Mouse (Mus musculus) liver, adult 2 months (tissue): ENCODE measurements around the gene Opa3.

Experiments used
- CTCF ChIP-seq: fragments of 200-500 bp; IDR thresholded peaks from 2 replicates; pipeline ENCODE4 v1.5.1; 2011; ENCODE audit warnings: low read depth, low read length, control low read depth
- POLR2A ChIP-seq: fragments of 200-500 bp; IDR thresholded peaks from 2 replicates; pipeline ENCODE4 v1.6.1; 2011; ENCODE audit warnings: low read length, control low read depth; ENCODE audit not compliant: insufficient read depth; ENCODE audit errors: extremely low read depth

- TF ChIP-seq CTCF: no peak
- no peak for TF ChIP-seq POLR2A
Observed at GRCm38 (mm10) chr7:19214369-19214768, 13.8 kb upstream of the Opa3 start.
